Mouse (Mus musculus) intestine, embryonic 16.5 days (tissue): ENCODE results near the gene Trio. TPM values are rescaled to one million over a fixed set of nuclear protein-coding genes. Genes with fewer than 3 reads are reported as not detected.

ENCODE experiments used
- ATAC-seq: fragments of 200-750 bp; cut with Nextera tagmentation; 2 replicates; pipeline ENCODE4 v1.8.0; 2017; ENCODE audit warnings: moderate TSS enrichment, moderate library complexity
- H3K27ac ChIP-seq: fragments of 300-500 bp; sonication (generic); 2 replicates; pipeline ENCODE4 v1.5.1; 2014; ENCODE audit warnings: mild to moderate bottlenecking, low read length
- H3K27me3 ChIP-seq: fragments of 300-500 bp; sonication (generic); replicated peaks from 2 replicates; pipeline ENCODE4 v1.6.1; 2014; ENCODE audit warnings: low read length, control low read depth, mixed read lengths; ENCODE audit not compliant: control insufficient read depth, insufficient read depth
- H3K36me3 ChIP-seq: fragments of 300-500 bp; sonication (generic); 2 replicates; pipeline ENCODE4 v1.6.1; 2014; ENCODE audit warnings: low read length, control low read depth; ENCODE audit not compliant: control insufficient read depth, insufficient read depth
- H3K4me1 ChIP-seq: fragments of 300-500 bp; sonication (generic); 2 replicates; pipeline ENCODE4 v1.6.1; 2014; ENCODE audit warnings: low read length, control low read depth, mixed read lengths; ENCODE audit not compliant: control insufficient read depth, insufficient read depth
- H3K4me2 ChIP-seq: fragments of 300-500 bp; sonication (generic); 2 replicates; pipeline ENCODE4 v1.6.1; 2014; ENCODE audit warnings: low read depth, low read length, control low read depth
- H3K4me3 ChIP-seq: fragments of 300-500 bp; sonication (generic); 2 replicates; pipeline ENCODE4 v1.5.1; 2014; ENCODE audit warnings: mild to moderate bottlenecking, low read length
- H3K9ac ChIP-seq: fragments of 300-500 bp; sonication (generic); 2 replicates; pipeline ENCODE4 v1.6.1; 2014; ENCODE audit warnings: low read depth, low read length
- H3K9me3 ChIP-seq: fragments of 300-500 bp; sonication (generic); 2 replicates; pipeline ENCODE4 v1.6.1; 2016; ENCODE audit warnings: low read length, control low read depth; ENCODE audit not compliant: control insufficient read depth
- WGBS: fragments of 180-500 bp; shearing (Covaris S2); extraction: QIAGEN DNeasy Blood & Tissue Kit; methylation state at CpG from one replicate; pipeline ENCODE4 v1.1.7; 2014; 5-methylcytosine and 5-hydroxymethylcytosine counted together
- polyA plus RNA-seq: library from polyadenylated mRNA; unstranded; fragments of >200 nt; fragmentation: Nextera tagmentation; extraction: Ambion mirVana; gene quantifications from 2 replicates; pipeline ENCODE4 v1.2.1, GENCODE M21; 2015

Trio gene
- polyA plus RNA-seq, 1 experiment from 2014 or later, result 13.4 TPM

- Histone ChIP-seq H3K4me2 (no peak overlapping the region), H3K27me3 (no peaks in the 10 kb centered on the region), H3K4me1 (no peaks in the 10 kb centered on the region), H3K9ac (no peak overlapping the region), H3K9me3 (no peaks in the 10 kb centered on the region), H3K36me3 (peaks cover 6% of the 10 kb centered on the region; the same call in 1 of the 2 replicates), H3K4me3 (no peak overlapping the region), H3K27ac (no peak overlapping the region)
- 77% methylated on average over 10 of the region's 10 CpGs for WGBS
- no peak for ATAC-seq
These were observed 149.3 kb downstream of the Trio start for GRCm38 (mm10) chr15:27876327-27876726.

- H3K36me3 ChIP-seq, result peaks cover 6% of the 10 kb centered on the region; the same call in 1 of the 2 replicates
These were observed 149.9 kb downstream of the Trio start for GRCm38 (mm10) chr15:27875753-27876152.

GRCm38 (mm10) chr15:27873747-27874320 is 151.8 kb downstream of the Trio start:
- peaks cover 6% of the 10 kb centered on the region; the same call in 1 of the 2 replicates for H3K36me3 ChIP-seq
- H3K9ac ChIP-seq, result no peak overlapping the region
- 86% methylated on average over 16 of the region's 16 CpGs for WGBS
- no peaks in the 10 kb centered on the region for H3K27me3 ChIP-seq
- H3K27ac ChIP-seq, result no peak overlapping the region
- H3K4me3 ChIP-seq, result no peak overlapping the region
- H3K4me1 ChIP-seq, result no peaks in the 10 kb centered on the region
- no peaks in the 10 kb centered on the region for H3K9me3 ChIP-seq
- no peak overlapping the region for H3K4me2 ChIP-seq
- ATAC-seq, result no peak

More at GRCm38 (mm10) chr15:27875753-27876152, 149.9 kb downstream of the Trio start:
- Histone ChIP-seq H3K4me1 (no peaks in the 10 kb centered on the region), H3K9me3 (no peaks in the 10 kb centered on the region), H3K4me2 (no peak overlapping the region), H3K27ac (no peak overlapping the region), H3K27me3 (no peaks in the 10 kb centered on the region), H3K9ac (no peak overlapping the region), H3K4me3 (no peak overlapping the region)
- ATAC-seq, result no peak
- 91% methylated on average over 9 of the region's 9 CpGs for WGBS

- peaks cover 2% of the 10 kb centered on the region; the same call in 1 of the 2 replicates for H3K36me3 ChIP-seq
- no peak overlapping the region for H3K9ac ChIP-seq
- H3K9me3 ChIP-seq, result no peaks in the 10 kb centered on the region
- no peak for ATAC-seq
- H3K27ac ChIP-seq, result no peak overlapping the region
- H3K4me1 ChIP-seq, result no peaks in the 10 kb centered on the region
- H3K4me3 ChIP-seq, result no peak overlapping the region
- H3K27me3 ChIP-seq, result no peaks in the 10 kb centered on the region
- 76% methylated on average over 2 of the region's 2 CpGs for WGBS
- no peak overlapping the region for H3K4me2 ChIP-seq
These were observed 153.4 kb downstream of the Trio start for GRCm38 (mm10) chr15:27872286-27872685.

GRCm38 (mm10) chr15:27871708-27872107 is 153.9 kb downstream of the Trio start:
- H3K4me1 ChIP-seq, result no peaks in the 10 kb centered on the region
- no peaks in the 10 kb centered on the region for H3K27me3 ChIP-seq
- H3K4me2 ChIP-seq, result no peak overlapping the region
- H3K9ac ChIP-seq, result no peak overlapping the region
- H3K36me3 ChIP-seq, result no peaks in the 10 kb centered on the region
- ATAC-seq, result no peak
- no peak overlapping the region for H3K27ac ChIP-seq
- H3K9me3 ChIP-seq, result no peaks in the 10 kb centered on the region
- WGBS, result 87% methylated on average over 10 of the region's 10 CpGs
- H3K4me3 ChIP-seq, result no peak overlapping the region

- Histone ChIP-seq H3K9ac (no peak overlapping the region), H3K4me3 (no peak overlapping the region), H3K36me3 (no peaks in the 10 kb centered on the region), H3K9me3 (no peaks in the 10 kb centered on the region), H3K4me1 (no peaks in the 10 kb centered on the region), H3K27ac (no peak overlapping the region), H3K27me3 (no peaks in the 10 kb centered on the region), H3K4me2 (no peak overlapping the region)
- WGBS, result 84% methylated on average over 13 of the region's 13 CpGs
- no peak for ATAC-seq
These were observed 154.4 kb downstream of the Trio start for GRCm38 (mm10) chr15:27871260-27871659.

GRCm38 (mm10) chr15:27869001-27869400 is 156.6 kb downstream of the Trio start:
- Histone ChIP-seq H3K4me3 (no peak overlapping the region), H3K9me3 (no peaks in the 10 kb centered on the region), H3K9ac (no peak overlapping the region), H3K4me2 (no peak overlapping the region), H3K27me3 (no peaks in the 10 kb centered on the region), H3K36me3 (peaks cover 4% of the 10 kb centered on the region; the same call in 1 of the 2 replicates), H3K4me1 (no peaks in the 10 kb centered on the region), H3K27ac (no peak overlapping the region)
- 91% methylated on average over 4 of the region's 4 CpGs for WGBS
- ATAC-seq, result no peak

GRCm38 (mm10) chr15:27867831-27868230 is 157.8 kb downstream of the Trio start:
- WGBS, result 91% methylated on average over 7 of the region's 7 CpGs
- no peak for ATAC-seq
- no peaks in the 10 kb centered on the region for H3K9me3 ChIP-seq
- H3K27ac ChIP-seq, result no peak overlapping the region
- H3K36me3 ChIP-seq, result peaks cover 4% of the 10 kb centered on the region; the same call in 1 of the 2 replicates
- no peaks in the 10 kb centered on the region for H3K27me3 ChIP-seq
- no peak overlapping the region for H3K9ac ChIP-seq
- no peak overlapping the region for H3K4me2 ChIP-seq
- H3K4me3 ChIP-seq, result no peak overlapping the region
- H3K4me1 ChIP-seq, result no peaks in the 10 kb centered on the region

- Histone ChIP-seq H3K27ac (no peak overlapping the region), H3K4me2 (no peak overlapping the region), H3K4me3 (no peak overlapping the region), H3K27me3 (no peaks in the 10 kb centered on the region), H3K9me3 (no peaks in the 10 kb centered on the region), H3K4me1 (no peaks in the 10 kb centered on the region), H3K36me3 (peaks cover 4% of the 10 kb centered on the region; the same call in 1 of the 2 replicates), H3K9ac (no peak overlapping the region)
- 85% methylated on average over 4 of the region's 4 CpGs for WGBS
- no peak for ATAC-seq
These were observed 159.2 kb downstream of the Trio start for GRCm38 (mm10) chr15:27866471-27866870.

GRCm38 (mm10) chr15:27866053-27866452 is 159.6 kb downstream of the Trio start:
- no peak overlapping the region for H3K4me3 ChIP-seq
- H3K36me3 ChIP-seq, result peaks cover 4% of the 10 kb centered on the region; the same call in 1 of the 2 replicates
- H3K9ac ChIP-seq, result no peak overlapping the region
- H3K9me3 ChIP-seq, result no peaks in the 10 kb centered on the region
- ATAC-seq, result no peak
- H3K4me2 ChIP-seq, result no peak overlapping the region
- no peak overlapping the region for H3K27ac ChIP-seq
- 80% methylated on average over 6 of the region's 6 CpGs for WGBS
- H3K4me1 ChIP-seq, result no peaks in the 10 kb centered on the region
- no peaks in the 10 kb centered on the region for H3K27me3 ChIP-seq
